Mouse (Mus musculus) forebrain, embryonic 14.5 days (tissue): ENCODE results near the gene Cst6. TPM values are rescaled to one million over a fixed set of nuclear protein-coding genes. Genes with fewer than 3 reads are reported as not detected.
"Not testable (repeated sequence)": the region's sequence is repeated elsewhere in the genome, so short reads cannot be mapped to it uniquely, and the experiment has no call there.

ENCODE experiments used
- ATAC-seq: fragments of 200-750 bp; cut with Nextera tagmentation; 2 replicates; pipeline ENCODE4 v1.8.0; 2017; ENCODE audit warnings: mild to moderate bottlenecking, moderate library complexity
- DNase-seq: peaks from one replicate; pipeline ENCODE4 v3.0.0-alpha.2; 2015; ENCODE audit warnings: low spot score
- H3K27ac ChIP-seq: fragments of 300-500 bp; sonication (generic); 2 replicates; pipeline ENCODE4 v1.5.1; 2014; ENCODE audit warnings: low read depth, mild to moderate bottlenecking, control low read depth, low read length, moderate library complexity
- H3K27me3 ChIP-seq: fragments of 300-500 bp; sonication (generic); replicated peaks from 2 replicates; pipeline ENCODE4 v1.6.1; 2014; ENCODE audit warnings: low read length, control low read depth, mixed read lengths; ENCODE audit not compliant: control insufficient read depth, insufficient read depth
- H3K36me3 ChIP-seq: fragments of 300-500 bp; sonication (generic); 2 replicates; pipeline ENCODE4 v1.6.1; 2014; ENCODE audit warnings: low read length, control low read depth; ENCODE audit not compliant: control insufficient read depth, insufficient read depth
- H3K4me1 ChIP-seq: fragments of 300-500 bp; sonication (generic); 2 replicates; pipeline ENCODE4 v1.6.1; 2014; ENCODE audit warnings: antibody characterized with exemption, low read length, control low read depth; ENCODE audit not compliant: control insufficient read depth, insufficient read depth
- H3K4me2 ChIP-seq: fragments of 300-500 bp; sonication (generic); 2 replicates; pipeline ENCODE4 v1.6.1; 2014; ENCODE audit warnings: mild to moderate bottlenecking, control low read depth, low read length
- H3K4me3 ChIP-seq: fragments of 300-500 bp; sonication (generic); 2 replicates; pipeline ENCODE4 v1.5.1; 2014; ENCODE audit warnings: low read depth, low read length, control low read depth
- H3K9ac ChIP-seq: fragments of 300-500 bp; sonication (generic); 2 replicates; pipeline ENCODE4 v1.6.1; 2014; ENCODE audit warnings: mild to moderate bottlenecking, low read length, control low read depth, moderate library complexity
- H3K9me3 ChIP-seq: fragments of 300-500 bp; sonication (generic); replicated peaks from 2 replicates; pipeline ENCODE4 v1.6.1; 2016; ENCODE audit warnings: low read length, control low read depth, mixed read lengths; ENCODE audit not compliant: control insufficient read depth
- WGBS: fragments of 180-500 bp; shearing (Covaris S2); extraction: QIAGEN DNeasy Blood & Tissue Kit; methylation state at CpG from one replicate; pipeline ENCODE4 v1.1.7; 2014; 5-methylcytosine and 5-hydroxymethylcytosine counted together
- polyA plus RNA-seq: library from polyadenylated mRNA; unstranded; fragments of >200 nt; fragmentation: Nextera tagmentation; extraction: Ambion mirVana; gene quantifications from 2 replicates; pipeline ENCODE4 v1.2.1, GENCODE M21; 2014

Gene Cst6
- polyA plus RNA-seq = 4.0 and 5.6 TPM in 2 replicates

- 64% methylated on average over 6 of the region's 6 CpGs for WGBS
- H3K9me3 ChIP-seq, ATAC-seq: not testable (repeated sequence)
These were observed at the start of gene Cst6 for GRCm38 (mm10) chr19:5349502-5349873. TSS of gene Cst6 (minus strand) at chr19:5349574.

DNA sequence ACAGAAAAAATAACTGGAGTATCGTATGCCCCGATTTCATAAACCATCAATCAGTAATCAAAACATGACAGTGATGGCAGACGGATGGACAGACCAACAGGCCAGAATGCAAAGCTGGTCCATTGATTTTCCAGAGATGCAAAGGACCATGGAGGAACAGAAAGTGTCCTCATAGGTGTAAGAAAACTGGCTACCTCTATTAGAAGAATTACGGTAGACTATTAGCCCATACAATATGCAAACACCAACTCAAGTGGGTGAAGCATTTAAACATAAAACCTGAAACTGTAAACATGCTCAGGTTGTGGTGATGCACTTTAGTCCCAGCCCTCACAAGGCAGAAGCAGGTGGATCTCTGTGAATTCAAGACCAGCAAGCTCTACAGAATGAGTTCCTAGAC is 46.0 kb upstream of the Cst6 start:
- Histone ChIP-seq H3K9ac (no peak overlapping the region), H3K4me2 (no peak overlapping the region), H3K4me1 (no peaks in the 10 kb centered on the region), H3K4me3 (no peak overlapping the region), H3K9me3 (no peaks in the 10 kb centered on the region), H3K27ac (no peak overlapping the region), H3K27me3 (no peaks in the 10 kb centered on the region), H3K36me3 (no peaks in the 10 kb centered on the region)
- WGBS = 63% methylated on average over 4 of the region's 4 CpGs
- ATAC-seq (no peak), DNase-seq (no peak)

More at GRCm38 (mm10) chr19:5349502-5349873, at the start of gene Cst6:
- H3K4me2 ChIP-seq = peak within 1 kb of the TSS; percentile 65
- DNase-seq, H3K4me1 ChIP-seq, H3K36me3 ChIP-seq, H3K27me3 ChIP-seq, H3K27ac ChIP-seq: not testable (repeated sequence)
- H3K9ac ChIP-seq = peak within 1 kb of the TSS; percentile 68
- peak within 1 kb of the TSS; percentile 27 for H3K4me3 ChIP-seq

- ATAC-seq = no peak
- Histone ChIP-seq H3K9me3 (no peaks in the 10 kb centered on the region), H3K9ac (no peak overlapping the region)
These were observed 44.8 kb upstream of the Cst6 start for GRCm38 (mm10) chr19:5394168-5394567.

GRCm38 (mm10) chr19:5392892-5393291 is 43.5 kb upstream of the Cst6 start:
- Histone ChIP-seq H3K4me3 (no peak overlapping the region), H3K4me2 (no peak overlapping the region), H3K36me3 (no peaks in the 10 kb centered on the region), H3K9ac (no peak overlapping the region), H3K4me1 (peaks cover 9% of the 10 kb centered on the region), H3K27me3 (no peaks in the 10 kb centered on the region), H3K27ac (no peak overlapping the region), H3K9me3 (no peaks in the 10 kb centered on the region)
- WGBS = 38% methylated on average over 4 of the region's 4 CpGs
- ATAC-seq (no peak), DNase-seq (peak; percentile 22)

More at GRCm38 (mm10) chr19:5394168-5394567, 44.8 kb upstream of the Cst6 start:
- Histone ChIP-seq H3K4me2 (no peak overlapping the region), H3K27ac (no peak overlapping the region), H3K27me3 (no peaks in the 10 kb centered on the region), H3K36me3 (no peaks in the 10 kb centered on the region), H3K4me3 (no peak overlapping the region), H3K4me1 (peaks cover 8% of the 10 kb centered on the region)
- DNase-seq = no peak
- 61% methylated on average over 10 of the region's 10 CpGs for WGBS

GRCm38 (mm10) chr19:5390416-5390815 is 41.0 kb upstream of the Cst6 start:
- Histone ChIP-seq H3K4me1 (peaks cover 19% of the 10 kb centered on the region), H3K27me3 (no peaks in the 10 kb centered on the region), H3K9me3 (no peaks in the 10 kb centered on the region), H3K9ac (no peak overlapping the region), H3K36me3 (peaks cover 5% of the 10 kb centered on the region), H3K4me3 (no peak overlapping the region), H3K27ac (no peak overlapping the region), H3K4me2 (no peak overlapping the region)
- no peak for ATAC-seq
- no peak for DNase-seq
- WGBS = 88% methylated on average over 8 of the region's 8 CpGs

DNA sequence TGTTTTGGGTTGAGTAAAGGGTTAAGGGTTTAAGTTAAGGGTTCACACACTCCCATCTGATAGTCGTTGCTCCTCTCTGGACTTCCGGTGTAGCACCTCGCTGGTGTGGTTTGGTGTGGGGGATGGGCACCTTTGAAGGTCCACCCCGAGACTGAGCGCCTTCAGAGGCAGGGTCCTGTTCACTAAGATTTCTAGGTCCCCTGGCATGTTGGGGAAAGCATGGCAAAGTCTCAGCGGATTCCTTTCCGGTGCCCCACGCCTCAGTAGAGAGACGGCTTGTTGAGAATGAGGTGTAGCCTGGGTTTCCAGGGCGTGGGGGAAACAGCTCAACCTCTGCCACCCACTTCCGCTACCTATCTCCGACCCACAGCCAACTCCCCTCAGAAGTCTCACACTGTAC is 40.3 kb upstream of the Cst6 start:
- no peak for DNase-seq
- peak overlapping the region; percentile 93; the same call in 1 of the 2 replicates for H3K9ac ChIP-seq
- H3K27me3 ChIP-seq = no peaks in the 10 kb centered on the region

GRCm38 (mm10) chr19:5388588-5389242 is 39.3 kb upstream of the Cst6 start, which contains the start of gene Sart1:
TSS of gene Sart1 (minus strand) at chr19:5388703.
- Histone ChIP-seq H3K36me3 (peaks cover 22% of the 10 kb centered on the region), H3K27me3 (no peaks in the 10 kb centered on the region), H3K4me1 (peaks cover 19% of the 10 kb centered on the region), H3K9ac (peak within 1 kb of the TSS; percentile 93), H3K27ac (peak within 1 kb of the TSS; percentile 75), H3K4me3 (peak within 1 kb of the TSS; percentile 99), H3K4me2 (peak within 1 kb of the TSS; percentile 92), H3K9me3 (no peaks in the 10 kb centered on the region)
- ATAC-seq = peak; percentile 97
- DNase-seq = peak; percentile 98
- WGBS = 2% methylated on average over 43 of the region's 43 CpGs

More for the DNA sequence above, 40.3 kb upstream of the Cst6 start:
- Histone ChIP-seq H3K9me3 (no peaks in the 10 kb centered on the region), H3K4me2 (peak overlapping the region; percentile 92), H3K36me3 (peaks cover 13% of the 10 kb centered on the region), H3K4me1 (peaks cover 19% of the 10 kb centered on the region), H3K4me3 (peak overlapping the region; percentile 99), H3K27ac (no peak overlapping the region)
- WGBS = 62% methylated on average over 12 of the region's 12 CpGs
- no peak for ATAC-seq

DNA sequence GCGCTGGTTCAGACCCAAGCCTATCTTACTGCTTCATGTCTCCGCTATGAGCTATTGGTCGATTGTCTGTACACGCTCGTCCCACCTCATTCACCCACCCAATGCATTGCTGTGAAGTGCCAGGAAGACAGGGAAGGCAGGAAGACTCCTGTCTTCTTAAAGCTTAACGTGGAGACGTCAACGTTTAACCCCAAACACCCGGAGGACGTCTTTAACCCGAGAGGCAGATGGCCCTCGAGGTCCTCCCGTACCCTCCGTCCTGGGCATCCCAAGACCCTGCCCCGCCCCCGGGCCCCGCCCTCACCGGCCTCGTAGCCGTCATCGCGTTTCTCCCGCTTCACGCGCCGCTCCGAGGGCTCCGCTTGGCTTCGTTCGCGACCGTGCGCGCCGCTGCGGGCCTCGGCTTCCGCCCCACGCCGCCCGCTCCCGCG is 38.7 kb upstream of the Cst6 start:
- Histone ChIP-seq H3K36me3 (peaks cover 29% of the 10 kb centered on the region), H3K4me3 (peak overlapping the region; percentile 99), H3K27me3 (no peaks in the 10 kb centered on the region), H3K4me2 (peak overlapping the region; percentile 92), H3K4me1 (peaks cover 19% of the 10 kb centered on the region), H3K27ac (peak overlapping the region; percentile 68), H3K9me3 (no peaks in the 10 kb centered on the region), H3K9ac (peak overlapping the region; percentile 93)
- peak; percentile 46 for ATAC-seq
- WGBS = under 1% methylated on average over 43 of the region's 43 CpGs
- no peak for DNase-seq

DNA sequence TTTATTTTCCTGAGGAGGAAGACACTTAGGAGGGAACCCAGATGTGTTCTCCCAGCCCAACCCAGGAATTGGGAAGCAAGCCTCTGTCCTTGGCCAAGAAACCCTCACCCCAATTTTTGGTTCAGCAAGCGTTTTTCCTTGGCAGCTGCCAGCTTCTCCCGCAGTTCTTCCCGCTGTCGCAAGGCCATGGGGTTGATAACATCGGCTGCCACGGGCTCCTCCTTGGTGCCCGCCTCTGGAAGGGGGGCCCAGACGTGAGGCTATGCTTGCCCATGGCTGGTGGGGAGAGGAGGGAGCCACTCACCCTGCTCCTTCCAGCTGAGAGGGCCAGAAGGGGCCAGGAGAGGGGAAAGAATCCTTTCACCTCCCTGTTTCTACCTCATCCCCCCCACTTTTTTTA is 35.3 kb upstream of the Cst6 start:
- ATAC-seq = no peak
- H3K36me3 ChIP-seq = peaks cover 62% of the 10 kb centered on the region

More for the DNA sequence above, 35.3 kb upstream of the Cst6 start:
- H3K9me3 ChIP-seq = no peaks in the 10 kb centered on the region
- no peak for DNase-seq
- H3K9ac ChIP-seq = no peak overlapping the region
- no peak overlapping the region for H3K4me2 ChIP-seq
- 92% methylated on average over 8 of the region's 8 CpGs for WGBS
- no peak overlapping the region for H3K4me3 ChIP-seq
- H3K27ac ChIP-seq = no peak overlapping the region
- peaks cover 16% of the 10 kb centered on the region for H3K4me1 ChIP-seq
- H3K27me3 ChIP-seq = no peaks in the 10 kb centered on the region
